Mouse (Mus musculus) liver, embryonic 14.5 days (tissue): ENCODE data around the gene N4bp1. TPM values are rescaled to one million over a fixed set of nuclear protein-coding genes. Genes with fewer than 3 reads are reported as not detected.

Source experiments
- ATAC-seq: fragments of 200-750 bp; cut with Nextera tagmentation; 2 replicates; pipeline ENCODE4 v1.8.0; 2017; ENCODE audit warnings: moderate number of reproducible peaks, mild to moderate bottlenecking, moderate library complexity; ENCODE audit not compliant: insufficient read depth
- DNase-seq, 3 experiments: peaks; one replicate each; pipeline ENCODE4 v3.0.0-alpha.2; 2012 to 2013; ENCODE audit warnings: low read depth in 3 of 3, low spot score in 3 of 3
- H3K27ac ChIP-seq: fragments of 300-500 bp; sonication (generic); 2 replicates; pipeline ENCODE4 v1.5.1; 2014; ENCODE audit warnings: moderate library complexity, mild to moderate bottlenecking, control low read depth, inconsistent platforms
- H3K27me3 ChIP-seq: fragments of 300-500 bp; sonication (generic); 2 replicates; pipeline ENCODE4 v1.6.1; 2014; ENCODE audit warnings: mild to moderate bottlenecking, low read length, moderate library complexity; ENCODE audit not compliant: control insufficient read depth, insufficient read depth
- H3K36me3 ChIP-seq: fragments of 300-500 bp; sonication (generic); replicated peaks from 2 replicates; pipeline ENCODE4 v1.6.1; 2014; ENCODE audit warnings: low read depth; ENCODE audit not compliant: control insufficient read depth, insufficient read depth
- H3K4me1 ChIP-seq, 2 experiments: fragments of 200-500 bp in 1 of 2; fragments of 300-500 bp in 1 of 2; sonication (generic) in 1 of 2; replicated peaks; 2 replicates each; pipeline ENCODE4 v1.6.1; 2012 to 2014; ENCODE audit warnings: antibody characterized with exemption in 1 of 2, inconsistent platforms in 1 of 2, low read length in 1 of 2; ENCODE audit not compliant: control insufficient read depth in 2 of 2, insufficient read depth in 2 of 2
- H3K4me2 ChIP-seq: fragments of 300-500 bp; sonication (generic); 2 replicates; pipeline ENCODE4 v1.6.1; 2014; ENCODE audit warnings: low read depth, mild to moderate bottlenecking, control low read depth, moderate library complexity
- H3K4me3 ChIP-seq, 2 experiments: fragments of 200-500 bp in 1 of 2; fragments of 300-500 bp in 1 of 2; sonication (generic) in 1 of 2; 2 replicates each; pipeline ENCODE4 v1.5.1; 2012 to 2014; ENCODE audit warnings: low read depth in 2 of 2, low read length in 2 of 2, mild to moderate bottlenecking in 2 of 2, control low read depth in 1 of 2, inconsistent platforms in 1 of 2, moderate library complexity in 1 of 2; ENCODE audit not compliant: insufficient read depth in 1 of 2
- H3K9ac ChIP-seq: fragments of 300-500 bp; sonication (generic); replicated peaks from 2 replicates; pipeline ENCODE4 v1.6.1; 2014; ENCODE audit warnings: mild to moderate bottlenecking, control low read depth, moderate library complexity
- H3K9me3 ChIP-seq: fragments of 300-500 bp; sonication (generic); 2 replicates; pipeline ENCODE4 v1.6.1; 2016; ENCODE audit warnings: low read length, mixed read lengths; ENCODE audit not compliant: control insufficient read depth
- CTCF ChIP-seq: IDR thresholded peaks from 2 replicates; pipeline ENCODE4 v1.5.1; 2016; ENCODE audit warnings: antibody characterized with exemption, low read depth, control low read depth
- EP300 ChIP-seq: IDR thresholded peaks from 2 replicates; pipeline ENCODE4 v1.6.1; 2016; ENCODE audit warnings: antibody characterized with exemption, low read depth
- WGBS: fragments of 180-500 bp; shearing (Covaris S2); extraction: QIAGEN DNeasy Blood & Tissue Kit; methylation state at CpG from one replicate; pipeline ENCODE4 v1.1.7; 2014; ENCODE audit not compliant: insufficient replicate concordance; 5-methylcytosine and 5-hydroxymethylcytosine counted together
- polyA plus RNA-seq, 2 experiments: library from polyadenylated mRNA; depleted of rRNA in 1 of 2; stranded (reverse) in 1 of 2; unstranded in 1 of 2; fragments of >200 nt; fragmentation: Nextera tagmentation in 1 of 2; extraction: Ambion mirVana in 1 of 2; gene quantifications; 2 replicates each; pipeline versions ENCODE4 v1.2.1 to v1.2.3; 2012 to 2014

N4bp1 gene
- polyA plus RNA-seq, 2 experiments: 2.1 to 3.1 TPM

- Histone ChIP-seq H3K4me3 (no peak overlapping the region), H3K27ac (no peak overlapping the region), H3K4me1 (no peaks in the 10 kb centered on the region; a peak in 1 of 4 replicates), H3K9ac (no peak overlapping the region), H3K4me2 (no peak overlapping the region), H3K36me3 (no peaks in the 10 kb centered on the region; the same call in 1 of the 2 replicates), H3K9me3 (no peaks in the 10 kb centered on the region), H3K27me3 (no peaks in the 10 kb centered on the region)
- no peak for DNase-seq
- TF ChIP-seq EP300 (no peak), CTCF (no peak)
- WGBS: 78% methylated on average over 11 of the region's 11 CpGs
- no peak for ATAC-seq
Observed at GRCm38 (mm10) chr8:86854686-86855085, 30.4 kb downstream of the N4bp1 start.

- Histone ChIP-seq H3K27ac (no peak overlapping the region), H3K27me3 (no peaks in the 10 kb centered on the region), H3K4me3 (no peak overlapping the region), H3K4me1 (no peaks in the 10 kb centered on the region; a peak in 1 of 4 replicates), H3K36me3 (no peaks in the 10 kb centered on the region; the same call in 1 of the 2 replicates), H3K4me2 (no peak overlapping the region), H3K9ac (no peak overlapping the region), H3K9me3 (no peaks in the 10 kb centered on the region)
- whole genome bisulfite sequencing: 65% methylated on average over 2 of the region's 2 CpGs
- no peak for DNase-seq
- no peak for ATAC-seq
- TF ChIP-seq EP300: no peak
- TF ChIP-seq CTCF: no peak
Observed at GRCm38 (mm10) chr8:86853989-86854373, 31.1 kb downstream of the N4bp1 start.

- no peak overlapping the region for H3K4me3 ChIP-seq
- no peak for DNase-seq
- H3K4me1 ChIP-seq: no peaks in the 10 kb centered on the region; a peak in 1 of 4 replicates
- H3K36me3 ChIP-seq: no peaks in the 10 kb centered on the region; the same call in 1 of the 2 replicates
- no peak overlapping the region for H3K27ac ChIP-seq
- H3K27me3 ChIP-seq: no peaks in the 10 kb centered on the region
- no peak overlapping the region for H3K9ac ChIP-seq
- H3K9me3 ChIP-seq: no peaks in the 10 kb centered on the region
- WGBS: 69% methylated on average over 8 of the region's 8 CpGs
- no peak for ATAC-seq
- H3K4me2 ChIP-seq: no peak overlapping the region
- TF ChIP-seq CTCF: no peak
- TF ChIP-seq EP300: no peak
Observed at GRCm38 (mm10) chr8:86853266-86853988, 31.6 kb downstream of the N4bp1 start.

- Histone ChIP-seq H3K36me3 (no peaks in the 10 kb centered on the region; the same call in 1 of the 2 replicates), H3K4me1 (no peaks in the 10 kb centered on the region; a peak in 1 of 4 replicates), H3K4me3 (no peak overlapping the region), H3K9me3 (no peaks in the 10 kb centered on the region), H3K27ac (no peak overlapping the region), H3K4me2 (no peak overlapping the region), H3K9ac (no peak overlapping the region), H3K27me3 (no peaks in the 10 kb centered on the region)
- no peak for DNase-seq
- TF ChIP-seq EP300 (no peak), CTCF (no peak)
- no peak for ATAC-seq
- WGBS: 75% methylated on average over 3 of the region's 3 CpGs
Observed at GRCm38 (mm10) chr8:86852491-86852890, 32.6 kb downstream of the N4bp1 start.

- no peak for DNase-seq
Observed at GRCm38 (mm10) chr8:86848876-86849275, 36.2 kb downstream of the N4bp1 start.

More at GRCm38 (mm10) chr8:86848876-86849275, 36.2 kb downstream of the N4bp1 start:
- Histone ChIP-seq H3K36me3 (no peaks in the 10 kb centered on the region; the same call in 1 of the 2 replicates), H3K4me1 (peaks cover 0 to 3% of the 10 kb centered on the region in 2 experiments; a peak in 1 of 4 replicates), H3K27ac (no peak overlapping the region), H3K9ac (no peak overlapping the region), H3K27me3 (no peaks in the 10 kb centered on the region), H3K4me3 (no peak overlapping the region), H3K9me3 (no peaks in the 10 kb centered on the region), H3K4me2 (no peak overlapping the region)
- ATAC-seq: no peak
- 75% methylated on average over 5 of the region's 5 CpGs for WGBS
- TF ChIP-seq EP300 (no peak), CTCF (no peak)
